Mouse (Mus musculus): ENCODE results near the gene Smarcd1. TPM values are rescaled to one million over a fixed set of nuclear protein-coding genes. Genes with fewer than 3 reads are reported as not detected.

Gene Smarcd1
- polyA plus RNA-seq, 1 experiment = 28.6 TPM

DNA sequence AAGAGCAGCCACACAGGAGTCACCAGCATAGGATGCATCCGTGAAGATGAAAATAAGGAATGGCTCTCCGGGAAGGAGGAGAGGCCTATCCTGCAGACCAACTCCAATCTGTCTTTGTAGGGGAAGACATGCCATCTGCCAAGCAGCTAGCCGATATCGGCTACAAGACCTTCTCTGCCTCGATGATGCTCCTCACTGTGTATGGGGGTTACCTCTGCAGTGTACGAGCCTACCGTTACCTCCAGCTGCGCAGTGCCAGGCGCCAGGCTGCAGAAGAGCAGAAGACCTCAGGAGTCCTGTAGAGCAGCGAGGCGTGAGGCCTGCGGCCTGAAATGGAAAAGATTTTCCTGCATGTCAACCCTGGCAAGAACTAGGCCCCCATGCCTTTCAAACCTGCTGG lies 25.6 kb downstream of the Smarcd1 start:
- H3K36me3 ChIP-seq (ENCODE audit: control insufficient read depth, insufficient read depth) = peaks cover 33% of the 10 kb centered on the region
- H3ac ChIP-seq (ENCODE audit: control insufficient read depth, insufficient read length, low read depth) = no peak overlapping the region
- H3K79me2 ChIP-seq (ENCODE audit: control insufficient read depth, insufficient read depth) = peaks cover 32% of the 10 kb centered on the region

DNA sequence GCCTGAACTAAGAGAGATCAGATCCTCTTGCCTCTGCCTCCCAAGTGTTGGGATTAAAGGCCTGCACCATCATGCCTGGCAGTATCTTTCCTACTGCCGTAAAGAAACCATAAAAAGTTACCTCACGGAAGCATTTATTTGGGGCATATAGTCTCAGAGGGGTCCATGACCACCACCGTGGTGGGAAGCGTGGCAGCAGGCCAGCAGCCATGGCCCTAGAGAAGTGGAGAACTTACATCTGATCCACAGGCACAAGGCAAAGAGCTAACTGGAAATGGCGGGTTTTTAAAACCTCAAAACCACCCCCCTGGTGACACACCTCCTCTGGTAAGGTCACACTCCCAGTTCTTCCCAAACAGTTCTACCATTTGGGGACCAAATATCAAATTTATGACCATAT lies 26.3 kb downstream of the Smarcd1 start:
- peaks cover 20% of the 10 kb centered on the region for H3K79me3 ChIP-seq (ENCODE audit: low read depth)
- peaks cover 32% of the 10 kb centered on the region for H3K79me2 ChIP-seq (ENCODE audit: control insufficient read depth, insufficient read depth)
- no peak overlapping the region for H3K4me3 ChIP-seq (ENCODE audit: insufficient read depth, poor library complexity, severe bottlenecking)
- H3K27me3 ChIP-seq (ENCODE audit: control insufficient read depth, insufficient read depth, insufficient read length) = no peaks in the 10 kb centered on the region
- peaks cover 39% of the 10 kb centered on the region for H3K36me3 ChIP-seq (ENCODE audit: control insufficient read depth, insufficient read depth)
- TF ChIP-seq CTCF (IDR thresholded peaks at IDR 0.05; ENCODE audit: control insufficient read depth, insufficient read depth, insufficient read length) (no peak), CEBPB (IDR thresholded peaks at IDR 0.05; ENCODE audit: low read depth) (no peak), MYOD1 (IDR thresholded peaks at IDR 0.05; ENCODE audit: control insufficient read depth, insufficient read length, low read depth) (no peak), MYOG (IDR thresholded peaks at IDR 0.05; ENCODE audit: control insufficient read depth, extremely low read depth, insufficient read length) (no peak), FOSL1 (IDR thresholded peaks at IDR 0.05; ENCODE audit: insufficient read depth, low read length, poor library complexity, severe bottlenecking) (no peak), USF1 (IDR thresholded peaks at IDR 0.05; ENCODE audit: low read depth) (no peak), MAX (IDR thresholded peaks at IDR 0.05) (no peak)
- H3ac ChIP-seq (ENCODE audit: control insufficient read depth, insufficient read length, low read depth) = no peak overlapping the region

More for the DNA sequence above, 25.6 kb downstream of the Smarcd1 start:
- TF ChIP-seq CEBPB (IDR thresholded peaks at IDR 0.05; ENCODE audit: low read depth) = no peak
- TF ChIP-seq MAX (IDR thresholded peaks at IDR 0.05) = no peak
- no peak for TF ChIP-seq CTCF (IDR thresholded peaks at IDR 0.05; ENCODE audit: control insufficient read depth, insufficient read depth, insufficient read length)
- no peak for TF ChIP-seq MYOD1 (IDR thresholded peaks at IDR 0.05; ENCODE audit: control insufficient read depth, insufficient read length, low read depth)
- no peak for TF ChIP-seq USF1 (IDR thresholded peaks at IDR 0.05; ENCODE audit: low read depth)
- TF ChIP-seq FOSL1 (IDR thresholded peaks at IDR 0.05; ENCODE audit: insufficient read depth, low read length, poor library complexity, severe bottlenecking) = no peak
- TF ChIP-seq MYOG (IDR thresholded peaks at IDR 0.05; ENCODE audit: control insufficient read depth, extremely low read depth, insufficient read length) = no peak
- peaks cover 20% of the 10 kb centered on the region for H3K79me3 ChIP-seq (ENCODE audit: low read depth)
- H3K4me3 ChIP-seq (ENCODE audit: insufficient read depth, poor library complexity, severe bottlenecking) = no peak overlapping the region
- no peaks in the 10 kb centered on the region for H3K27me3 ChIP-seq (ENCODE audit: control insufficient read depth, insufficient read depth, insufficient read length)

DNA sequence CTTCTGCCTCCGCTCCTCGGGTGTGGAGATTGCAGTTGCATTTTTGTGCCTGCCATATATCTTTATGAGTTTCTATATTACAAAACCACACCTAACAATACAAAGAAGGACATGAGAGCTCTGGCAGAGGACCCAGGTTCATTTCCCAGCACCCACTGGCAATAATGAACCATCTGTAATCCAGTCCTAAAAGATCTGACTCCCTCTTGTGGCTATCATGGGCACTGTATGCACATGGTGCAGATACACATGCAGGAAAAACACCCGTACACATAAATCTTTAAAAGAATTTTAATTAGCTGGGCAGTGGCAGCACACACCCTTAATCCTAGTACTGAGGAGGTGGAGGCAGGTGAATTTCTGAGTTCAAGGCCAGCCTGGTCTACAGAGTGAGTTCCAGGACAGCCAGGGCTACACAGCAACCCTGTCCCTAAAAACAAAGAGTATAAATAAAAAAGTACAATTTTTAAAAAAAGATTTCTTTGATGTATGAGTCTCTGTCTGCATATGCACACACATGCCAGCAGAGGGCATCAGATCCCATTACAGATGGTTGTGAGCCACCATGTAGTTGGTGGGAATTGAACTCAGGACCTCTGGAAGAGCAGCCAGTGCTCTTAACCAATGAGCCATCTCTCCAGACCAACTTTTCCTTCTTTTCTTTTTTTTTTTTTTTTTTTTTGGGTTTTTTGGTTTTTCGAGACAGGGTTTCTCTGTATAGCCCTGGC lies 27.3 kb downstream of the Smarcd1 start:
- Histone ChIP-seq H3K27me3 (ENCODE audit: control insufficient read depth, insufficient read depth, insufficient read length) (no peaks in the 10 kb centered on the region), H3K79me3 (ENCODE audit: low read depth) (peaks cover 20% of the 10 kb centered on the region), H3ac (ENCODE audit: control insufficient read depth, insufficient read length, low read depth) (no peak overlapping the region), H3K4me3 (ENCODE audit: insufficient read depth, poor library complexity, severe bottlenecking) (no peak overlapping the region), H3K79me2 (ENCODE audit: control insufficient read depth, insufficient read depth) (peaks cover 32% of the 10 kb centered on the region), H3K36me3 (ENCODE audit: control insufficient read depth, insufficient read depth) (peaks cover 48% of the 10 kb centered on the region)
- TF ChIP-seq MAX (IDR thresholded peaks at IDR 0.05) = no peak
- no peak for TF ChIP-seq CEBPB (IDR thresholded peaks at IDR 0.05; ENCODE audit: low read depth)
- no peak for TF ChIP-seq FOSL1 (IDR thresholded peaks at IDR 0.05; ENCODE audit: insufficient read depth, low read length, poor library complexity, severe bottlenecking)
- no peak for TF ChIP-seq MYOG (IDR thresholded peaks at IDR 0.05; ENCODE audit: control insufficient read depth, extremely low read depth, insufficient read length)
- no peak for TF ChIP-seq CTCF (IDR thresholded peaks at IDR 0.05; ENCODE audit: control insufficient read depth, insufficient read depth, insufficient read length)
- TF ChIP-seq USF1 (IDR thresholded peaks at IDR 0.05; ENCODE audit: low read depth) = no peak
- no peak for TF ChIP-seq MYOD1 (IDR thresholded peaks at IDR 0.05; ENCODE audit: control insufficient read depth, insufficient read length, low read depth)

DNA sequence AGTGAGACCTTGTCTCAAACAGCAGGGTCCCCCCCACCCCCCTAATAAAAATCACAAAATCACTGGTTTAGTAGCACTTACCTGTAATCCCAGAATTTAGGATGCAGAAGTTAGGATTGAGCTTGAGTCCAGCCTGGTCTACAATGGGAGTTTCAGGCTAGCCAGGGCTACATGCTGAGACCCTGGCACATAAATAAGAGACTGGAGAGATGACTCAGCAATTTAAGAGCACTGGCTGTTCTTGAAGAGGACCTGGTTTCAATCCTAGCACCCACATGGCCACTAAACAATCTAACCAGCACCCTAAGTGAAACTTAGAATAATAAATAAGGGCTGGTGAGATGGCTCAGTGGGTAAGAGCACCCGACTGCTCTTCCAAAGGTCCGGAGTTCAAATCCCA lies 29.2 kb downstream of the Smarcd1 start:
- H3ac ChIP-seq (ENCODE audit: control insufficient read depth, insufficient read length, low read depth) = no peak overlapping the region
- H3K4me3 ChIP-seq (ENCODE audit: insufficient read depth, poor library complexity, severe bottlenecking) = no peak overlapping the region
- H3K27me3 ChIP-seq (ENCODE audit: control insufficient read depth, insufficient read depth, insufficient read length) = no peaks in the 10 kb centered on the region
- peaks cover 67% of the 10 kb centered on the region for H3K36me3 ChIP-seq (ENCODE audit: control insufficient read depth, insufficient read depth)
- H3K79me3 ChIP-seq (ENCODE audit: low read depth) = peaks cover 17% of the 10 kb centered on the region
- peaks cover 28% of the 10 kb centered on the region for H3K79me2 ChIP-seq (ENCODE audit: control insufficient read depth, insufficient read depth)
- no peak for TF ChIP-seq FOSL1 (IDR thresholded peaks at IDR 0.05; ENCODE audit: insufficient read depth, low read length, poor library complexity, severe bottlenecking)
- TF ChIP-seq USF1 (IDR thresholded peaks at IDR 0.05; ENCODE audit: low read depth) = no peak
- no peak for TF ChIP-seq CEBPB (IDR thresholded peaks at IDR 0.05; ENCODE audit: low read depth)
- no peak for TF ChIP-seq MYOD1 (IDR thresholded peaks at IDR 0.05; ENCODE audit: control insufficient read depth, insufficient read length, low read depth)
- TF ChIP-seq MAX (IDR thresholded peaks at IDR 0.05) = no peak
- no peak for TF ChIP-seq MYOG (IDR thresholded peaks at IDR 0.05; ENCODE audit: control insufficient read depth, extremely low read depth, insufficient read length)
- TF ChIP-seq CTCF (IDR thresholded peaks at IDR 0.05; ENCODE audit: control insufficient read depth, insufficient read depth, insufficient read length) = no peak

DNA sequence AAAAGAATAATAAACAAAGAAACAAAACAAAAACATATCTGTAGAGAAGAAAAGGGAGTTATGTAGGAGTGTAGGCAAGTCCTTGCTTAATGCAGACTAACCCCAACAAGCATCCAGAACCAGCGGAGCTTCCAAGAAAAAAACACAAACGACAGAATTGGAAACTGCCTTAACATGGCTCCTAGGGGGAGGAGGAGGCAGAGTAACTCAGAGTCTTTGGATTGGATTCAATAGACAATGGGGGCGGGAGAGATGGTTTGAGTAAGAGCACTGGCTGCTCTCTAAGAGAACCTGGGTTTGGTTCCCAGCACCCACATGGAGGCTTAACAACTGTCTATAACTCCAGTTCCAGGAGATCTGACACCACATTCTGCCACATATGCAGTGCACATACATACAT lies 29.7 kb downstream of the Smarcd1 start:
- Histone ChIP-seq H3K79me3 (ENCODE audit: low read depth) (peaks cover 12% of the 10 kb centered on the region), H3ac (ENCODE audit: control insufficient read depth, insufficient read length, low read depth) (no peak overlapping the region), H3K36me3 (ENCODE audit: control insufficient read depth, insufficient read depth) (peaks cover 72% of the 10 kb centered on the region), H3K27me3 (ENCODE audit: control insufficient read depth, insufficient read depth, insufficient read length) (no peaks in the 10 kb centered on the region), H3K79me2 (ENCODE audit: control insufficient read depth, insufficient read depth) (peaks cover 23% of the 10 kb centered on the region), H3K4me3 (ENCODE audit: insufficient read depth, poor library complexity, severe bottlenecking) (no peak overlapping the region)
- TF ChIP-seq USF1 (IDR thresholded peaks at IDR 0.05; ENCODE audit: low read depth) (no peak), MYOD1 (IDR thresholded peaks at IDR 0.05; ENCODE audit: control insufficient read depth, insufficient read length, low read depth) (no peak), CEBPB (IDR thresholded peaks at IDR 0.05; ENCODE audit: low read depth) (no peak), MYOG (IDR thresholded peaks at IDR 0.05; ENCODE audit: control insufficient read depth, extremely low read depth, insufficient read length) (no peak), CTCF (IDR thresholded peaks at IDR 0.05; ENCODE audit: control insufficient read depth, insufficient read depth, insufficient read length) (no peak), MAX (IDR thresholded peaks at IDR 0.05) (no peak)
